Mouse (Mus musculus) forebrain, embryonic 10.5 days (tissue): ENCODE data around the gene Celsr3. TPM values are rescaled to one million over a fixed set of nuclear protein-coding genes. Genes with fewer than 3 reads are reported as not detected.

Source experiments
- DNase-seq: peaks from one replicate; pipeline ENCODE4 v3.0.0-alpha.2; 2017; ENCODE audit warnings: low spot score; ENCODE audit errors: extremely low spot score
- H3K27ac ChIP-seq: fragments of 300-500 bp; sonication (generic); 2 replicates; pipeline ENCODE4 v1.5.1; 2016; ENCODE audit warnings: mild to moderate bottlenecking
- H3K27me3 ChIP-seq: fragments of 300-500 bp; sonication (generic); 2 replicates; pipeline ENCODE4 v1.6.1; 2016; ENCODE audit warnings: mild to moderate bottlenecking; ENCODE audit not compliant: poor library complexity, severe bottlenecking
- H3K36me3 ChIP-seq: fragments of 300-500 bp; sonication (generic); replicated peaks from 2 replicates; pipeline ENCODE4 v1.6.1; 2016; ENCODE audit warnings: mild to moderate bottlenecking, moderate library complexity
- H3K4me1 ChIP-seq: fragments of 300-500 bp; sonication (generic); 2 replicates; pipeline ENCODE4 v1.6.1; 2016
- H3K4me3 ChIP-seq: fragments of 300-500 bp; sonication (generic); 2 replicates; pipeline ENCODE4 v1.5.1; 2016; ENCODE audit warnings: mild to moderate bottlenecking, moderate library complexity
- H3K9me3 ChIP-seq: fragments of 300-500 bp; sonication (generic); 2 replicates; pipeline ENCODE4 v1.6.1; 2016; ENCODE audit warnings: mild to moderate bottlenecking, moderate library complexity
- WGBS: fragments of 180-500 bp; shearing (Covaris S2); methylation state at CpG from one replicate; pipeline ENCODE4 v1.1.7; 2016; 5-methylcytosine and 5-hydroxymethylcytosine counted together
- polyA plus RNA-seq: library from polyadenylated mRNA; unstranded; fragments of >200 nt; fragmentation: Nextera tagmentation; extraction: Ambion mirVana; gene quantifications from 2 replicates; pipeline ENCODE4 v1.2.1, GENCODE M21; 2016

The Celsr3 gene
- polyA plus RNA-seq, 1 experiment from 2014 or later = 2.1 TPM

- no peak for DNase-seq
- Histone ChIP-seq H3K36me3 (peaks cover 74% of the 10 kb centered on the region), H3K9me3 (no peaks in the 10 kb centered on the region), H3K4me1 (peaks cover 25% of the 10 kb centered on the region), H3K4me3 (no peak overlapping the region), H3K27ac (no peak overlapping the region), H3K27me3 (no peaks in the 10 kb centered on the region)
- 90% methylated on average over 6 of the region's 6 CpGs for WGBS
Measured at GRCm38 (mm10) chr9:108809723-108810122, 16.4 kb upstream of the Celsr3 start.

GRCm38 (mm10) chr9:108810516-108810915 lies 15.6 kb upstream of the Celsr3 start:
- Histone ChIP-seq H3K9me3 (no peaks in the 10 kb centered on the region), H3K4me1 (peaks cover 25% of the 10 kb centered on the region), H3K36me3 (peaks cover 74% of the 10 kb centered on the region), H3K27me3 (no peaks in the 10 kb centered on the region), H3K4me3 (no peak overlapping the region), H3K27ac (no peak overlapping the region)
- DNase-seq = no peak
- 82% methylated on average over 5 of the region's 5 CpGs for WGBS

GRCm38 (mm10) chr9:108815557-108815956 lies 10.6 kb upstream of the Celsr3 start:
- no peak overlapping the region for H3K4me3 ChIP-seq
- H3K27me3 ChIP-seq = no peaks in the 10 kb centered on the region
- H3K27ac ChIP-seq = no peak overlapping the region
- DNase-seq = no peak
- WGBS = 85% methylated on average over 7 of the region's 7 CpGs
- H3K4me1 ChIP-seq = no peaks in the 10 kb centered on the region
- no peaks in the 10 kb centered on the region for H3K9me3 ChIP-seq
- peaks cover 76% of the 10 kb centered on the region for H3K36me3 ChIP-seq

- WGBS = 56% methylated on average over 3 of the region's 3 CpGs
- peak; percentile 46 for DNase-seq
- Histone ChIP-seq H3K36me3 (peaks cover 41% of the 10 kb centered on the region), H3K27me3 (peaks cover 19% of the 10 kb centered on the region), H3K4me1 (peaks cover 8% of the 10 kb centered on the region), H3K9me3 (no peaks in the 10 kb centered on the region), H3K4me3 (no peak overlapping the region), H3K27ac (no peak overlapping the region)
Measured at GRCm38 (mm10) chr9:108819495-108819894, 6.6 kb upstream of the Celsr3 start.

- WGBS = 75% methylated on average over 5 of the region's 5 CpGs
- Histone ChIP-seq H3K9me3 (no peaks in the 10 kb centered on the region), H3K4me1 (peaks cover 14% of the 10 kb centered on the region), H3K27me3 (peaks cover 24% of the 10 kb centered on the region), H3K36me3 (peaks cover 35% of the 10 kb centered on the region), H3K27ac (no peak overlapping the region), H3K4me3 (no peak overlapping the region)
- no peak for DNase-seq
Measured at GRCm38 (mm10) chr9:108820077-108820476, 6.0 kb upstream of the Celsr3 start.

GRCm38 (mm10) chr9:108824144-108824685 lies 1.9 kb upstream of the Celsr3 start:
- H3K4me3 ChIP-seq = peak overlapping the region; percentile 69
- peaks cover 66% of the 10 kb centered on the region for H3K27me3 ChIP-seq
- DNase-seq = peak; percentile 33
- peak overlapping the region; percentile 44; the same call in 1 of the 2 replicates for H3K27ac ChIP-seq
- WGBS = 6% methylated on average over 25 of the region's 25 CpGs
- H3K4me1 ChIP-seq = peaks cover 41% of the 10 kb centered on the region
- no peaks in the 10 kb centered on the region for H3K9me3 ChIP-seq
- H3K36me3 ChIP-seq = peaks cover 9% of the 10 kb centered on the region; the same call in 1 of the 2 replicates

- peaks cover 41% of the 10 kb centered on the region for H3K4me1 ChIP-seq
- WGBS = under 1% methylated on average over 31 of the region's 31 CpGs
- H3K27ac ChIP-seq = peak overlapping the region; percentile 73
- H3K4me3 ChIP-seq = peak overlapping the region; percentile 69
- DNase-seq = peak; percentile 78
- peaks cover 73% of the 10 kb centered on the region for H3K27me3 ChIP-seq
- H3K9me3 ChIP-seq = no peaks in the 10 kb centered on the region
- peaks cover 12% of the 10 kb centered on the region; the same call in 1 of the 2 replicates for H3K36me3 ChIP-seq
Measured at GRCm38 (mm10) chr9:108824755-108825413, 1.2 kb upstream of the Celsr3 start.

- H3K27me3 ChIP-seq = peaks cover 92% of the 10 kb centered on the region
- H3K9me3 ChIP-seq = no peaks in the 10 kb centered on the region
- peaks cover 12% of the 10 kb centered on the region; the same call in 1 of the 2 replicates for H3K36me3 ChIP-seq
- 2% methylated on average over 39 of the region's 39 CpGs for whole genome bisulfite sequencing
- H3K4me3 ChIP-seq = peak overlapping the region; percentile 69
- no peak overlapping the region for H3K27ac ChIP-seq
- H3K4me1 ChIP-seq = peaks cover 48% of the 10 kb centered on the region
- peak; percentile 84 for DNase-seq
Measured at GRCm38 (mm10) chr9:108826700-108827340, 700 bp downstream of the Celsr3 start.

- peak overlapping the region; percentile 69 for H3K4me3 ChIP-seq
- H3K27ac ChIP-seq = no peak overlapping the region
- no peak for DNase-seq
- 18% methylated on average over 34 of the region's 34 CpGs for WGBS
- peaks cover 12% of the 10 kb centered on the region; the same call in 1 of the 2 replicates for H3K36me3 ChIP-seq
- no peaks in the 10 kb centered on the region for H3K9me3 ChIP-seq
- peaks cover 98% of the 10 kb centered on the region for H3K27me3 ChIP-seq
- H3K4me1 ChIP-seq = peaks cover 54% of the 10 kb centered on the region
Measured at GRCm38 (mm10) chr9:108827454-108827853, 1.3 kb downstream of the Celsr3 start.

GRCm38 (mm10) chr9:108827906-108828305 lies 1.8 kb downstream of the Celsr3 start:
- DNase-seq = no peak
- WGBS = 71% methylated on average over 18 of the region's 18 CpGs
- Histone ChIP-seq H3K4me1 (peaks cover 59% of the 10 kb centered on the region), H3K27me3 (peaks cover 100% of the 10 kb centered on the region), H3K27ac (no peak overlapping the region), H3K9me3 (no peaks in the 10 kb centered on the region), H3K4me3 (peak overlapping the region; percentile 69), H3K36me3 (peaks cover 12% of the 10 kb centered on the region; the same call in 1 of the 2 replicates)

GRCm38 (mm10) chr9:108831637-108832036 lies 5.5 kb downstream of the Celsr3 start:
- Histone ChIP-seq H3K4me1 (peaks cover 32% of the 10 kb centered on the region), H3K27ac (no peak overlapping the region), H3K36me3 (peaks cover 34% of the 10 kb centered on the region), H3K27me3 (peaks cover 85% of the 10 kb centered on the region), H3K9me3 (no peaks in the 10 kb centered on the region), H3K4me3 (peak overlapping the region; percentile 64)
- WGBS = 8% methylated on average over 23 of the region's 23 CpGs
- DNase-seq = no peak

GRCm38 (mm10) chr9:108832390-108833108 lies 6.4 kb downstream of the Celsr3 start:
- Histone ChIP-seq H3K9me3 (no peaks in the 10 kb centered on the region), H3K27me3 (peaks cover 75% of the 10 kb centered on the region), H3K4me1 (peaks cover 23% of the 10 kb centered on the region), H3K36me3 (peaks cover 34% of the 10 kb centered on the region), H3K27ac (no peak overlapping the region), H3K4me3 (peak overlapping the region; percentile 64)
- 6% methylated on average over 46 of the region's 46 CpGs for WGBS
- DNase-seq = peak; percentile 88
